Mouse (Mus musculus) ovary, postnatal 14 days (tissue): ENCODE measurements around the gene Wdr31.
A peak's percentile ranks its signal among the peaks of the same experiment; 100 is the strongest.
"Not testable (repeated sequence)": the region's sequence is repeated elsewhere in the genome, so short reads cannot be mapped to it uniquely, and the experiment has no call there.

ENCODE experiments used
- DNase-seq: peaks from one replicate; pipeline ENCODE4 v3.0.0; 2022; ENCODE audit warnings: low spot score

Gene Wdr31

DNA sequence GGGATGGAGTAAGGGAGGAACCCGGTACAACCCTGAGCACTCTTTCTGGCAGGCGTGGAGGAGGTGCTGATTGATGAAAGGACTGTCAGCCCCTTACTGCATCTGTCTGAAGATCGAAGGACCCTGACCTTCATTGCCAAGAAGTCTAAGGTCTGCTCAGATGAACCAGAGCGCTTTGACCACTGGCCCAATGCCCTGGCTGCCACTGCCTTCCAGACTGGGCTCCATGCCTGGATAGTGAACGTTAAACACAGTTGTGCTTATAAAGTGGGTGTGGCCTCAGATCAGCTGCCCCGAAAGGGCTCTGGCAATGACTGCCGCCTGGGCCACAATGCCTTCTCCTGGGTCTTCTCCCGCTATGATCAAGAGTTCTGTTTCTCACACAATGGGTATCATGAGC, 25.2 kb upstream of the Wdr31 start:
- DNase-seq: no peak

- DNase-seq: no peak
These were observed 23.5 kb upstream of the Wdr31 start for GRCm38 (mm10) chr4:62494230-62494629.

DNA sequence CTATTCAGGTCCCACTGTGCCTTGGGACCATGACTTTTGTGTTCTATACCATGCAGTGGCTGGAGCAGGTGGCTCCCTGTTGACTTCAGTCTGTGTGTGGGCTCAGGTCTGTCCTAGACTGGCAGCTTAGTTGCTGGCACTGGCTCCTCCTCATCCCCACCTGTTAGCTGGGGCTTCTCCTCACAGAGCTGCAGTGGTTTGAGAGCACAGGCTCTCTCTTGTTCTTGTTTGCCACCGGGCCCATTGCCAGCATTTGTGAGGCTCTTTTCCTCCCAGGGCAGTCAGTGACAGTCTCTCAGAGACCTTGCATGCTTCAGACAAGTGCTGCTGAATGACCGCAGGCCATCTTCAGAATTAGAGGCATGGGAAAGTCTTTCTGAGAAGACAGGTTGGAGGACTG, 22.0 kb upstream of the Wdr31 start:
- no peak for DNase-seq

DNA sequence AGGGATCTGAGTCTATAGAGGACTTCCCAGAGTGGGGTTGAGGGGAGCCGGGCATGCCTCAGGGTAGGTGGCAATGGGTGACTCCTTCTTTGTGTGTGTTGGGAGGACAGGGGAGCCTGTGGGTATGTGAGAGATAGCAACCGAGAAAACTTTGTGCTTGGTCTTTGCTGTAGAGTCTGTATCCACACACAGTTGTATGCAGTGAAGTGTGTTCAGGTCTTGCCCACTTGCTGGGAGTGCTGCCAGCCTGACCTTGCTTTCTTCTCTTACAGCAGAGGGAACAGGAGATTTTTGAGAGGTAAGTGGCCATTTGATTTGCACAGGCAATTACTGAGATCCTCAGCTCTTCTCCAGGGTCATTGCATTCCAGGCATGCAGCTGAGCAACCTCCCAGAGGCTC, 17.2 kb upstream of the Wdr31 start:
- no peak for DNase-seq

DNA sequence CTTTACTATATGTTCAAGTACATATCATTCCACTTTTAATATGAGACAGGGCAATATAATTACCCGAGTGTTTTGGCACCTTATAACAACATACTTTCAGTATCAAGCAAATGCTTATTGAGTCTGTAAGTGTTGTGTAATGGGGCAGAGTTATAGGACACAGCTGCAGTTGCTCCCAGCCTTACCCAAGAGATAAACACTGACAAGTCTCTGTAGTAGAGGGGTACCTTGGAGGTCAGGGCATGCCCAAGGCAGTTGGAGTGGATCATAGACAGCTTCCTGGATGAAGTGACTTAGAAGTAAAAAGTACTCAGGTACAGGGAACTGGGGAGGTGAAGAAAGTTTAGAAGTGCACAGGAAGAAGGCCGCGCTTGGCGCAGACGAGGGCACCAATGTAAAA, 16.5 kb upstream of the Wdr31 start:
- DNase-seq: no peak

DNA sequence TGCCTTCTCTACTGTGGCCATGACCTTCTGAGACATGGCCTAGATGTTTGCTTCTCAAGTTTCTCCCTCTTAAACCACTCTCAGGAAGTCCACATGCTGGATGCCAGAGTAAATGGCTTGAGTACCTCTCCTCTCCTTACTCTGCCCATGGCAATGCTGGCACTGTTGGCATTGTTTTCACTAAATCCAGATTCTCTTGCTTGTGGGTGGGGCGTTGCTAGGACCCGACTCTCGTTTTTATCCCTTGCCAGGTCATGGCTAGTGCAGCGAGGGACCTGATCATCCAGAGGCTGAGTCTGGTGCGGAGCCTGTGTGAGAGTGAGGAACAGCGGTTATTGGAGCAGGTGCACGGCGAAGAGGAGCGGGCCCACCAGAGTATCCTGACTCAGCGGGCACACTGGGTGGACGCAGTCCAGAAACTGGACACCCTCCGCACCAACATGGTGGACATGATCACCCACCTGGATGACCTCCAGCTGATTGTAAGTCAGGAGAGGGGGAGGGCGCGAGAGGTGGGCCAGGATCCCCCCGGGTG, 15.5 kb upstream of the Wdr31 start:
- DNase-seq: no peak

DNA sequence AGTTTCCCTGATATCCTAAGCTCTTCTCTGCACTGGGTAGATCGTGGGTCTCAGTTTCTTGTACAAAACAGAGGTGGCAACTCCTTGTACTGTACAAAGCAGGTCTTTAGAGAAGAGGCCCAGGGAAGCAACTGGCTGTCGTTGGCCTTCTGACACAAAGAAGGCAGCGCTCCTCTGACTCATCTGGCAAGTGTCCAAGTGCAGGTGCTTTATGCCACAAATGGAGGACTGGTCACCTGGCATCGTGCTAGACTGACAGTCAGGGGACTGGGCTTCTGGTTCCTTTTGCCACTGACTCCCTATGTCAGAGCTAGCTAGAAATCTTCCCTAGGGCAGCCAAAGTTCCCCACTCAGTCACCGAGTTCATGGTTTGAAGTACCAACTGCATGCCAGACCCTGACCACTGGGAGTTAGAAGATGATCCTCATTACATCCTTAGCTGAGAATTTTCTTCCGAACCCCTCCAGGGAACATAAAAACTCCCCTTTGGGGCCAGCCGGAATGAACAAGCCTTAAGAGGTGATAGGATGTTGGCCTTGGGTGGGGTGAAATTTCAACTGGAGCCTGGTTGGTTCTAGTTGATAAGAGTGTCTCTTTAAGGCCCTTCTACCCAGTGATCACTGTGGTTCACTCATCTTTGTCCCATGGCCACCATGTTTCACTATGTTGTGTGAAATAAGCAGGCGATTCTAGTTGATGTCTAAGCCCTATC, 14.9 kb upstream of the Wdr31 start:
- no peak for DNase-seq

DNA sequence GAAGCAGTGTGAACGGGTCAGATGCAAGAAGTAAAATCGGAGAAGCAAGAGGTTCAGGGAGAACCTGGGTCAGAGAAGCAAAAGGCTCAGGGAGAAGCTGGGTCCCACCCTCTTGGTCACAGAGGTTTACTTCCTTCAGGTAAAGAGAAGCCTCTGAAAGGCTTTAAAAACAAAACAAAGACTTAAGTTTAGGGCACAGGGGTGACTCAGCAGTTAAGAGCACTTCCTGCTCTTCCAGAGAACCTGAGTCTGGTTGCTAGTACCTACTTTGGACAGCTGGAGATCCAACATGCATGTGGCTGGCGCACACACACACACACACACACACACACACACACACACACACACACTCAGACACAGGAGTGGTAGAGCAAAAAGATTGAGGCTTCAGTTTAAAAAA, 14.2 kb upstream of the Wdr31 start:
- DNase-seq: no peak

- DNase-seq: no peak
These were observed 10.3 kb upstream of the Wdr31 start for GRCm38 (mm10) chr4:62480709-62481605.

DNA sequence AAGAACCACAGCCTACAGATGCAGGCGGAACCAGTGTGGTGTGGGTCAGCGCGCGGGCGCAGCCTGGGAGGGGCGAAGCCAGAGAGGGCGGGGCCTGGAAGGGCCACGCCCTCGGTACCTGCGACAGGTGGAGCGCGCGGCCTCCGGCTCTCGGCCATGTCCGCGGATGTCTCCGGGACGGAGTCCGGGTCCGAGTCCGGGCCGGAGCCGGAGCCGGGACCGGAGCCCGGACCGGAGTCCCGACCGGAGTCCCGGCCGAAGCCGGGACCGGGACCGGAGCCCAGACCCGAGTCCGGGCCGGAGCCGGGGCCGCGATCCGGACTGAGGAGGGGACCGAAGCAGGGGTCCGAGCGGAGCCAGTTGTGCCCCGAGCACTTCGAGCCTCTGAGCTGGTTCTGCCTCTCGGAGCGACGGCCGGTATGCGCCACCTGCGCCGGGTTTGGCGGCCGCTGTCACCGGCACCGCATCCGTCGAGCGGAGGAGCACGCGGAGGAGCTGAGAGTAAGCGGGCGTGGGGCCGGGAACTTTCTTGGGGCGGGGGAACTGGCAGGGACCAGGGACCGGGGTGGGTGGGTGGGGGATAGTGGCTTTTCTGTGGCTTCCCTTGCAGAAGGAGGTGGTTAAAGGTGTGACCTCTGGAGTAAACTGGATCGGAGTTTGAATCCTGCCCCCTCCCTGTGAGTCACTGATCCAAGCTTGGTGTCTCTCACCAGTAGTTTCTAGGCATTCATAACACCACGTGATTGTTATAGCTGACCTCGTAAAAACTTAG, 9.4 kb upstream of the Wdr31 start, which contains the start of gene Bspry:
Bspry (plus strand) TSS at position 117 of the 772 bp plus-strand sequence.
- no peak for DNase-seq

GRCm38 (mm10) chr4:62479593-62479936, 8.9 kb upstream of the Wdr31 start:
- DNase-seq: not testable (repeated sequence)

GRCm38 (mm10) chr4:62477542-62478244, 7.0 kb upstream of the Wdr31 start:
- no peak for DNase-seq

GRCm38 (mm10) chr4:62475793-62476192, 5.1 kb upstream of the Wdr31 start:
- DNase-seq: no peak

- DNase-seq: no peak
These were observed 4.4 kb upstream of the Wdr31 start for GRCm38 (mm10) chr4:62475131-62475530.

GRCm38 (mm10) chr4:62472071-62472470, 1.4 kb upstream of the Wdr31 start:
- DNase-seq: no peak

GRCm38 (mm10) chr4:62468158-62468557, 2.5 kb downstream of the Wdr31 start:
- DNase-seq: no peak

DNA sequence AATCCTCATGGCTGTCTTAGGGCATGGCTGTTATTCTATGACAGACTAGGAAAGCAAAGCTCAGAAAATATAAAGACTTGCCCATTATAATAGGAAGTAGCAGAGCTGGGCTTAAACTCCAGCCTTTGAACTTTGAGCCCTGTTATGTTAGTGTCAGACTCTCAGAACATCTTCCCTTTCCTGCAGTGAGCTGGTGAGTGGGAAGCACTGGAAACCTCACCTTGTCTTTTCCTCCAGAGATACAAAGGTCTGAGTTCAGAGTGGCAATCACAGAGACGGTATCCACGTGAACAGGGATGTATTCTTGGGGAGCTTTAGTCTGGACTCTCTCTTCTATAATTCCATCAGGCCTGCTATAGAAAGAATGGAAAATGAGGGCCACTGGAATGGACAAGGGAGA, 7.6 kb downstream of the Wdr31 start:
- DNase-seq: no peak

GRCm38 (mm10) chr4:62460348-62460747, 10.3 kb downstream of the Wdr31 start:
- DNase-seq: no peak

DNA sequence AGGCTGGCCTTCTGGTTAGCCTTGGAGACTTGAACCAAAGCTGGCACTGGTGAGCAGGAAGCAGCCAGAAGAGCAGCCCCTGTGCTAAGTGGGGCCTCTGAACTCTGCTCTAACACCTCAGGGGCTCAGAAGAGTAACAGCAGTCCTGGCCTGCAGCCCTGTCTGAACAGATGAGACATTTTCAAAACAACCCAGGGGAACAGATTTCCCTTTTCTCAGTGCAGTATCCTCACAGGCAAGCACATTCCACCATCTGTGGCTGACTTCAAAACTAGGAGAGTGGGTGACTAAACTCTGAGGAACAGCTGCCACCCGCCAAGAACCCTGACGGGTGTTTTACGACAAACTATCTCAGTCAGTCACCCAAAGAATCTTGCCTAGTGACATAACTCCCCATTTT, 11.6 kb downstream of the Wdr31 start:
- no peak for DNase-seq

DNA sequence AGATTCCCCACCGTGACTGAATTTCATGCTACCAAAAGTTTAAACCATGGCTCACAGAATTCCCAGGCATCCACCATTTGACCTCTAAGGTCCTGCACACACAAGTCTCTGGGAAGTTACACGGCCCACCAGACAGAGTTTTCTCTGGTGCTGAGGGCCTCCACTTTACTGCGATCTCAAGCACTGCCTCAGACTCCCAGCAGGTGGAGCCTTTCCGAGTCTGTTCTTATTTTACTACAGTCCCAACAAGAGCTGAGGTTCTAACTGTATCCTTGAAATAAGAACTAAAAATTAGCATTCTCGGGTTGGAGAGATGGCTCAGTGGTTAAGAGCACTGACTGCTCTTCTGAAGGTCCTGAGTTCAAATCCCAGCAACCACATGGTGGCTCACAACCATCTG, 15.7 kb downstream of the Wdr31 start:
- DNase-seq: peak; percentile 21

DNA sequence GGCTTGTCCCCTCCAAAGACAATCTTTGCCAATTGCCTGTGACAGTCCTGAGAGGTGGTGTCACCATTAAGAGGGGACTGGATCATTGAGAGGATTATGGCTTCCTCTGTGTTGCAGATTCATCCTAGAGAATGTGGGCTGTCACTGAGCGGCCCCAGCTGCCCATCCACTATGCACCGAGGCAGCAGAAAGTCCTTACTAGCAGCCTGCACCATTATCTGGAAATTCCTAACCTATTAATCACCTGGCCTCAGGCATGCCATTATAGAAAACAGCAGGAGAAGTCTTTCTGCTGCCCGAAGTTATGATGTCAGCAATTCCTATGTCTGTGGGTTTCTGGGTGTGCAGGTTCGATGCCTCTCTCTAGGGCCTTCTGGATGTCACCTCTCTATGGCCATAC, 29.7 kb downstream of the Wdr31 start:
- DNase-seq: no peak

- no peak for DNase-seq
These were observed 30.2 kb downstream of the Wdr31 start for GRCm38 (mm10) chr4:62440544-62440943.
